Mouse (Mus musculus): Measurements from ENCODE around the gene Anp32b. TPM values are rescaled to one million over a fixed set of nuclear protein-coding genes. Genes with fewer than 3 reads are reported as not detected.
A peak's percentile ranks its signal among the peaks of the same experiment; 100 is the strongest.

The Anp32b gene
- polyA plus RNA-seq (2014; fragmentation: Nextera tagmentation; extraction: Ambion mirVana) = 403 and 422 TPM in 2 replicates

- Histone ChIP-seq H3K9me3 (ENCODE audit: control insufficient read depth, low read length) (no peaks in the 10 kb centered on the region), H3K27ac (replicated peaks; ENCODE audit: low read depth, low read length) (peak within 1 kb of the TSS; percentile 100), H3K4me1 (ENCODE audit: control insufficient read depth, insufficient read depth, low read length) (peaks cover 17% of the 10 kb centered on the region), H3K4me3 (ENCODE audit: low read depth, low read length) (peak within 1 kb of the TSS; percentile 93), H3K4me2 (ENCODE audit: low read depth, severe bottlenecking) (peak within 1 kb of the TSS; percentile 71), H3K27me3 (ENCODE audit: control insufficient read depth, insufficient read depth, low read length) (no peaks in the 10 kb centered on the region), H3K9ac (ENCODE audit: low read length) (peak within 1 kb of the TSS; percentile 100), H3K36me3 (ENCODE audit: control insufficient read depth, insufficient read depth, low read length) (no peaks in the 10 kb centered on the region)
- DNase-seq (ENCODE audit: low spot score) = peak; percentile 94
- ATAC-seq (ENCODE audit: insufficient number of reproducible peaks, low FRiP score, low TSS enrichment, low read depth) = peak; percentile 94
- under 1% methylated on average over 51 of the region's 66 CpGs for WGBS
Measured at GRCm38 (mm10) chr4:46450519-46451131, at the start of gene Anp32b. Gene Anp32b, plus strand, starts transcription at chr4:46450902.

- Histone ChIP-seq H3K4me1 (ENCODE audit: control insufficient read depth, insufficient read depth, low read length) (no peaks in the 10 kb centered on the region), H3K9me3 (ENCODE audit: control insufficient read depth, low read length) (no peaks in the 10 kb centered on the region), H3K9ac (ENCODE audit: low read length) (no peak overlapping the region), H3K27ac (replicated peaks; ENCODE audit: low read depth, low read length) (0 out of 2 replicates have a peak overlapping the region, but pooled peaks have one; percentile 6), H3K4me3 (ENCODE audit: low read depth, low read length) (no peak overlapping the region), H3K36me3 (ENCODE audit: control insufficient read depth, insufficient read depth, low read length) (peaks cover 3% of the 10 kb centered on the region; the same call in 1 of the 2 replicates), H3K4me2 (ENCODE audit: low read depth, severe bottlenecking) (no peak overlapping the region), H3K27me3 (ENCODE audit: control insufficient read depth, insufficient read depth, low read length) (no peaks in the 10 kb centered on the region)
- no peak for ATAC-seq (ENCODE audit: insufficient number of reproducible peaks, low FRiP score, low TSS enrichment, low read depth)
- WGBS = 79% methylated on average over 6 of the region's 6 CpGs
- DNase-seq (ENCODE audit: low spot score) = no peak
Measured at GRCm38 (mm10) chr4:46404042-46404795, 46.5 kb upstream of the Anp32b start.

GRCm38 (mm10) chr4:46406966-46407703 is 43.6 kb upstream of the Anp32b start:
- Histone ChIP-seq H3K9ac (ENCODE audit: low read length) (no peak overlapping the region), H3K27me3 (ENCODE audit: control insufficient read depth, insufficient read depth, low read length) (no peaks in the 10 kb centered on the region), H3K9me3 (ENCODE audit: control insufficient read depth, low read length) (no peaks in the 10 kb centered on the region), H3K4me3 (ENCODE audit: low read depth, low read length) (no peak overlapping the region), H3K4me2 (ENCODE audit: low read depth, severe bottlenecking) (no peak overlapping the region), H3K4me1 (ENCODE audit: control insufficient read depth, insufficient read depth, low read length) (no peaks in the 10 kb centered on the region), H3K27ac (replicated peaks; ENCODE audit: low read depth, low read length) (no peak overlapping the region), H3K36me3 (ENCODE audit: control insufficient read depth, insufficient read depth, low read length) (no peaks in the 10 kb centered on the region)
- DNase-seq (ENCODE audit: low spot score) (no peak), ATAC-seq (ENCODE audit: insufficient number of reproducible peaks, low FRiP score, low TSS enrichment, low read depth) (no peak)
- 88% methylated on average over 8 of the region's 8 CpGs for WGBS

GRCm38 (mm10) chr4:46410677-46411076 is 40.0 kb upstream of the Anp32b start:
- Histone ChIP-seq H3K9ac (ENCODE audit: low read length) (no peak overlapping the region), H3K36me3 (ENCODE audit: control insufficient read depth, insufficient read depth, low read length) (no peaks in the 10 kb centered on the region), H3K4me2 (ENCODE audit: low read depth, severe bottlenecking) (no peak overlapping the region), H3K9me3 (ENCODE audit: control insufficient read depth, low read length) (no peaks in the 10 kb centered on the region), H3K27me3 (ENCODE audit: control insufficient read depth, insufficient read depth, low read length) (no peaks in the 10 kb centered on the region), H3K27ac (replicated peaks; ENCODE audit: low read depth, low read length) (no peak overlapping the region), H3K4me3 (ENCODE audit: low read depth, low read length) (no peak overlapping the region), H3K4me1 (ENCODE audit: control insufficient read depth, insufficient read depth, low read length) (no peaks in the 10 kb centered on the region)
- no peak for DNase-seq (ENCODE audit: low spot score)
- 92% methylated on average over 5 of the region's 5 CpGs for WGBS
- ATAC-seq (ENCODE audit: insufficient number of reproducible peaks, low FRiP score, low TSS enrichment, low read depth) = no peak

GRCm38 (mm10) chr4:46411489-46411888 is 39.2 kb upstream of the Anp32b start:
- no peak for DNase-seq (ENCODE audit: low spot score)

GRCm38 (mm10) chr4:46412113-46412512 is 38.6 kb upstream of the Anp32b start:
- H3K27me3 ChIP-seq (ENCODE audit: control insufficient read depth, insufficient read depth, low read length) = no peaks in the 10 kb centered on the region
- no peak overlapping the region for H3K4me2 ChIP-seq (ENCODE audit: low read depth, severe bottlenecking)
- no peaks in the 10 kb centered on the region for H3K9me3 ChIP-seq (ENCODE audit: control insufficient read depth, low read length)
- no peak overlapping the region for H3K27ac ChIP-seq (replicated peaks; ENCODE audit: low read depth, low read length)
- H3K9ac ChIP-seq (ENCODE audit: low read length) = no peak overlapping the region
- no peaks in the 10 kb centered on the region for H3K36me3 ChIP-seq (ENCODE audit: control insufficient read depth, insufficient read depth, low read length)
- no peak for ATAC-seq (ENCODE audit: insufficient number of reproducible peaks, low FRiP score, low TSS enrichment, low read depth)
- no peaks in the 10 kb centered on the region for H3K4me1 ChIP-seq (ENCODE audit: control insufficient read depth, insufficient read depth, low read length)
- 62% methylated on average over 1 of the region's 1 CpGs for WGBS
- H3K4me3 ChIP-seq (ENCODE audit: low read depth, low read length) = no peak overlapping the region
- DNase-seq (ENCODE audit: low spot score) = no peak

More at GRCm38 (mm10) chr4:46411489-46411888, 39.2 kb upstream of the Anp32b start:
- Histone ChIP-seq H3K27me3 (ENCODE audit: control insufficient read depth, insufficient read depth, low read length) (no peaks in the 10 kb centered on the region), H3K9ac (ENCODE audit: low read length) (no peak overlapping the region), H3K4me2 (ENCODE audit: low read depth, severe bottlenecking) (no peak overlapping the region), H3K36me3 (ENCODE audit: control insufficient read depth, insufficient read depth, low read length) (no peaks in the 10 kb centered on the region), H3K4me1 (ENCODE audit: control insufficient read depth, insufficient read depth, low read length) (no peaks in the 10 kb centered on the region), H3K9me3 (ENCODE audit: control insufficient read depth, low read length) (no peaks in the 10 kb centered on the region), H3K27ac (replicated peaks; ENCODE audit: low read depth, low read length) (no peak overlapping the region), H3K4me3 (ENCODE audit: low read depth, low read length) (no peak overlapping the region)
- ATAC-seq (ENCODE audit: insufficient number of reproducible peaks, low FRiP score, low TSS enrichment, low read depth) = no peak
- 86% methylated on average over 6 of the region's 6 CpGs for WGBS

- 81% methylated on average over 7 of the region's 7 CpGs for WGBS
- H3K27ac ChIP-seq (replicated peaks; ENCODE audit: low read depth, low read length) = no peak within 1 kb of the TSS
- no peak within 1 kb of the TSS for H3K4me2 ChIP-seq (ENCODE audit: low read depth, severe bottlenecking)
- H3K36me3 ChIP-seq (ENCODE audit: control insufficient read depth, insufficient read depth, low read length) = no peaks in the 10 kb centered on the region
- no peak within 1 kb of the TSS for H3K9ac ChIP-seq (ENCODE audit: low read length)
- H3K4me3 ChIP-seq (ENCODE audit: low read depth, low read length) = no peak within 1 kb of the TSS
- no peaks in the 10 kb centered on the region for H3K27me3 ChIP-seq (ENCODE audit: control insufficient read depth, insufficient read depth, low read length)
- ATAC-seq (ENCODE audit: insufficient number of reproducible peaks, low FRiP score, low TSS enrichment, low read depth) (no peak), DNase-seq (ENCODE audit: low spot score) (no peak)
- H3K9me3 ChIP-seq (ENCODE audit: control insufficient read depth, low read length) = no peaks in the 10 kb centered on the region
- H3K4me1 ChIP-seq (ENCODE audit: control insufficient read depth, insufficient read depth, low read length) = no peaks in the 10 kb centered on the region
Measured at GRCm38 (mm10) chr4:46413406-46413805, 37.3 kb upstream of the Anp32b start, which contains the start of gene Hemgn. Gene Hemgn, minus strand, starts transcription at chr4:46413506.

- no peak for DNase-seq (ENCODE audit: low spot score)
- no peak for ATAC-seq (ENCODE audit: insufficient number of reproducible peaks, low FRiP score, low TSS enrichment, low read depth)
- H3K9ac ChIP-seq (ENCODE audit: low read length) = no peak overlapping the region
- no peaks in the 10 kb centered on the region for H3K36me3 ChIP-seq (ENCODE audit: control insufficient read depth, insufficient read depth, low read length)
- H3K4me1 ChIP-seq (ENCODE audit: control insufficient read depth, insufficient read depth, low read length) = no peaks in the 10 kb centered on the region
- no peak overlapping the region for H3K4me3 ChIP-seq (ENCODE audit: low read depth, low read length)
- 65% methylated on average over 3 of the region's 3 CpGs for WGBS
- no peaks in the 10 kb centered on the region for H3K27me3 ChIP-seq (ENCODE audit: control insufficient read depth, insufficient read depth, low read length)
- no peaks in the 10 kb centered on the region for H3K9me3 ChIP-seq (ENCODE audit: control insufficient read depth, low read length)
- no peak overlapping the region for H3K4me2 ChIP-seq (ENCODE audit: low read depth, severe bottlenecking)
- H3K27ac ChIP-seq (replicated peaks; ENCODE audit: low read depth, low read length) = no peak overlapping the region
Measured at GRCm38 (mm10) chr4:46417491-46417890, 33.2 kb upstream of the Anp32b start.

All from limb, embryonic 11.5 days (tissue).